Mouse (Mus musculus) cerebellum, postnatal 36 days (tissue): ENCODE measurements around the gene Vmn1r51.
"Not testable (repeated sequence)": the region's sequence is repeated elsewhere in the genome, so short reads cannot be mapped to it uniquely, and the experiment has no call there.

Experiments
- DNase-seq, 2 experiments: peaks; one replicate each; pipeline ENCODE4 v3.0.0; 2021 to 2022; ENCODE audit warnings: mixed read lengths in 2 of 2

Vmn1r51 gene

GRCm38 (mm10) chr6:90122296-90122695 is at the start of gene Vmn1r51:
Gene Vmn1r51, plus strand, starts transcription at chr6:90122596.
- not testable (repeated sequence) for DNase-seq

DNA sequence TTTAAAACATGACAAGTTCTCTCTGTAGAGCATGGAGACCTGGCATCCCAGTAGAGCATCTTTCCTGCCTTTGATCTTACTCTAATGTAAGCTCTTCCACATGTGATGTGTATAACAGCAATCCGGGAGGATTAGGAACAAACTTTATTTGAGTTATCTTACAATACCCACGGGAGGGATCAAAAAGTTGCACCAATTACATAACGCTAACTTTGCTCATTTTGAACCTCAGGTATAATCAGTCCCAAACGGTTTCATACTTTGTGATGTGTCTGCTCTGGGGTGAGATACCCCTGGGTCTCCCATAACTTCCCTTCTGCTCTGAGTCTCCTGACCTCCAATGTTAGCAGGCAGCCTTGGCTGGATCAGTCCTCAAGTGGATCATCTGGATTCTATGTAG is 44.0 kb upstream of the Vmn1r51 start, which contains the start of gene Vmn1r49:
Vmn1r49 (minus strand) TSS at position 101 of the 400 bp plus-strand sequence.
- DNase-seq = no peak

DNA sequence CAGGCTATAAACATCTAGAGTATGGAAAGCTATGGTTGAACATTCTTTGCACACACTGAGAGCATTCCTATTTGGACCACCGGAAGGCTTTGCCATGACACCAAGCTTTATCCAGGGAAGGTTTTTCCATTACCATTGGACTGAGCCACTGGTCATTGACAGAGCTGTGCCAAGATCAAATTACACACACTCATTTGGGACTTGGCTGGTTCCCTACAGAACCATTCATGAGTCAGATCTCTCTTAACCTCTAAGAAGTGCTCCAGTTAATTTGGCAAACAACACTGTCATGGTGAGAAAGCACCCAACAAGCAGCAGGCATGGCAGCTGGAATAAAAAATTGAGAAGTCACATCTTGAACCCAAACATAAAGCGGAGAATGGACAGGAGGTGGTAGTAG is 21.8 kb upstream of the Vmn1r51 start:
- DNase-seq = no peak

GRCm38 (mm10) chr6:90101130-90101529 is 21.3 kb upstream of the Vmn1r51 start, which contains the start of gene Vmn1r50:
Gene Vmn1r50, plus strand, starts transcription at chr6:90101430.
- no peak for DNase-seq

- DNase-seq = no peak
These were observed 37.7 kb downstream of the Vmn1r51 start for GRCm38 (mm10) chr6:90160139-90160538.

DNA sequence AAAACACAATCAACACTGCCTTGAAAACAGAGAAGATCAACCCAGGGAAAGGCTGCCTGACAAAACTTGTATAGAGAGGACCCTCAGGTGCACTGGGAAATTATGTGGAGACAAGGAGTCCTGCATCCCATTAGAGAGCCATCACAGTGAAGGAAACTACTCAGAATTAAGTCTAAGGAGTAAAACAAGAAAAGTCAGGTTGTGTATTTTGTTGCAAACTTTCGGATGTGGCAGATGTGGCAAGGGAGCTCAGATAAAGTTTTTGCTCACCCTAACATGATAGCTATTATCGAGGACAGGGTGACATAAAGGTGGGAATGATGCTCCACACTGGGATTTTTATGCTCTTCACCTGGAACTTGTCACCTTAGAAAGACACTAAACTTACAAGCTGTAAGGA is 52.1 kb downstream of the Vmn1r51 start, which contains the start of gene Vmn1r52:
Vmn1r52 (plus strand) TSS at position 301 of the 400 bp plus-strand sequence.
- DNase-seq = no peak
